Mouse (Mus musculus) thymus, postnatal 0 days (tissue): ENCODE results near the gene Cfap61. TPM values are rescaled to one million over a fixed set of nuclear protein-coding genes. Genes with fewer than 3 reads are reported as not detected.

ENCODE experiments used
- DNase-seq: peaks from one replicate; pipeline ENCODE4 v3.0.0-alpha.2; 2015; ENCODE audit warnings: low spot score
- polyA plus RNA-seq: library from polyadenylated mRNA; unstranded; fragments of >200 nt; fragmentation: Nextera tagmentation; extraction: Ambion mirVana; gene quantifications from 2 replicates; pipeline ENCODE4 v1.2.1, GENCODE M21; 2015

Gene Cfap61
- polyA plus RNA-seq, 1 experiment from 2014 or later: 0.30 TPM

DNA sequence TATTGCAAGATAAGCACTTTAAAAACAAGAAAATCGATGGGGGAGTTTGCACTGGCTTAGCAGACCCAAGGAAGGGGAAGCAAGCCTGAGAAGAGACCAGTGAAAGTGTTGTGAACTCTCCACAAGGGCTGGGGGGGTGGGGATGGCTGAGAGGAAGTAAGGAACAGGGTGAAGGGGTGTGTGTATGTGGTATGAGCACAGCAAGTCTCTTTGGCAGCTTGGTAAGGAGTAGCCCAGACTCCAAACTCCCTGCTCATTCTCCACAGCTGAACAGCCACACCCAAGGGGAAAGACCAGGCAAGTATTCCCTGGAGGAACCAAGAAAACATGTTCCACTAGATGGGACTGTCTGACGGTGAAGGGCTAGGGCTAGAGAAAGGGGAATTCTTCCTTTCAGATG is 76.2 kb downstream of the Cfap61 start:
- no peak for DNase-seq

DNA sequence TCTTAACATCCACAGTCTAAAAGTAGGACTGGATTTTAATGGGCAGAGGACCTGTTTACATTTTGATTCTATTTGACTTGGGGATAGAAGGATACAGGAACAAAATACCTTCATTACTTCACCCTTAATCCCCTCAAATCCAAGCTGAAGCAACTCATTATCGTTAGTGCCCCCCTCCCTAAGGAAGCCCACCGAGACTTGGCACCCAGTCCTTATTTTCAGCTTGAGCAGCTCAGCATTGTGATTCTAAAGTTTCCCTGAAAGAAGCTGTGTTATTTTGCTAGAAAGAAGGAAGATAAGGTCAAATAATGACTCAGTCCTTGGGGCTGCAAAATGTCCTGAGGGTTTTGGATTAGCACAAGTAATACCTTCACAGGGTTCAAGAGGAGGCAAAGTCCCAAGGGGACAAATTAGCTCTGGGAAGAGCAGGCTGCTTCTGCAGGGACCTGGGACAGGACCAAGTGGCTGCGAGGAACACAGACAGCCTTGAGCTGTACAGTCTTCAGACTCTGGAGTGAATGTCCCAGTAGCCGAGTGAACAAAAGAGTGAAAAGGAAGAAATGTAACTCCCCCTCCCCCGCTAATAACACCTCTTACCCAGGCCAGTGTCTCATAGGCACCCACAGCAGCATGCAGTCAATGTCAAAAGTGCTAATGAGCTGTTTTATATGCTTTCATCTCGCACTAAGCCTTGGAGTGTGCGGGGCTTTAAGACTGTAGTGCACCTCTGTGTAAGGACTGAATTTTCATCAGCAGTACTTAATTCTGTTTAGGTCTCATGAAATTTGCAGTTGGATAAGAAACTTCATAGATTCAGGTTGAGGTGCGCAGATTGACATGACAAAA is 81.0 kb downstream of the Cfap61 start:
- DNase-seq: no peak

DNA sequence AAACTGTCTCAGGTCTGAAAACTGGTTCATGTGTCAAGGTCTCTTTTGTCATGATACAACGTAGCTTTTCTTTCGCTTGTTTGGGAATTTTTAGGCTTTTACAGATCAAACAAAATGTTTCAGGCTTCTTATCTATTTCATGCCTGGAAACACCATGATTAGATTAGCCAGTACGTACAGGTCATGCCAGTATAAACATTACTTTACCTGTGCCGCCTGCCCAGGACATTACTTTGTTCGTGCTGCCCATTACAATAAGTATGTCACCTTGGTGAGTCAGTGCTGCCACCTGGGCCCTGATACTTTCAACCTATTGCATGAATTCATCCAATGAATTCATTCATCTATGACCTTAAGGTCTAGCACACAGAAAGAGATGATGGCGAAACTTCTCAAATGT is 88.3 kb downstream of the Cfap61 start:
- no peak for DNase-seq

DNA sequence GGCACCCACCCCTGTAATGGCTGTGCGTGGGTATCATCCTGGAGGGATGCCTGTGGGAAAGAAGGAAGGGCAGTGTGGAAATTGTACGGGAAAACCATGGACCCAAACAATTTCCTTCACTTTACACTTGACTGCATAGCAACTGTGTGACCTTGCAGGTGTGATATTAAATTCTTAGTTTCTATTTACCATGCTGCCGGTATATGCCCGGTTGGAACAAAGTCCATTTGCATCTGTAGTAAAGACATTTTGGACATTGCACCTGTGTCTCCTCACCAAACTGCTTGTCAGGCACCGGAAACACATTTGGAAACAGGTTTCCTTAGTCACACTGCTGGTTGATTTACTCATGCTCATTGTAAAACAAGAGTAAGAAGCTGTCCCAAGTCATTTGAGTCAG is 109.1 kb downstream of the Cfap61 start:
- no peak for DNase-seq

GRCm38 (mm10) chr2:146044926-146045890 is 110.6 kb downstream of the Cfap61 start:
- DNase-seq: no peak

DNA sequence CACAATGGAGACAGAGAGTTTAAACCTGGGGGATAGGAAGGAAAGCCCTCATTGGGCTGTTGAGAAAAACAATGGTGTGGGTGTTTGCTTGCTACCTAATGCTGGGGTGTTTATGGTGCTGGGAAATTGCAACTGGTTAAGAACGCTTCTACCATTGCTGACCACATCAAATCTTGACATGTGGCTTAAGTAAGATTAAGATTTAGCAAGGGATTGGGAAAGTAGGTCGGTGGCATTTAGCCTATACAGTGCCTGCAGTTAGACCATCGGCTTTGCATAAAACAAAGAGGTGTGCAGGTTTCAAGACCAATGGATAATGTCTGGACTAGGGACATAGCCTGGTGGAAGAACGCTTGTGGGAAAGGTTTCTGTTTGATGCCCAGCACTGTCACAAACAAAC is 113.1 kb downstream of the Cfap61 start:
- DNase-seq: no peak

- no peak for DNase-seq
These were observed 113.7 kb downstream of the Cfap61 start for GRCm38 (mm10) chr2:146048221-146048829.

DNA sequence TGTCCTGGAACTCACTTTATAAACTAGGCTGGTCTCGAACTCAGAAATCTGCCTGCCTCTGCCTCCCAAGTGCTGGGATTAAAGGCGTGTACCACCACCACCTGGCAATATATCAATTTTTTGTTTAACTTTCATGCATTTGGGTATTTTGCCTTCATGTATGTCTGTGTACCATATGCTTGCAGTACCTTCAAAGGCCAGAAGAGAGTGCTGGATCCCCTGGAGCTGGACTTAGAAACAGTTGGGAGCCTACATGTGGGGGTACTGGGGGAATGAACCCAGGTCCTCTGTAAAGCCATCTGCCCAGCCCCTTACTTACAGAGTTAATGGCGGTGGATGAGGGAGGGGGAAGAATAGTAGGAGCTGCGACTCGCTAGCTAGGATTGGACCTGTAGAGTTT is 114.8 kb downstream of the Cfap61 start:
- no peak for DNase-seq

DNA sequence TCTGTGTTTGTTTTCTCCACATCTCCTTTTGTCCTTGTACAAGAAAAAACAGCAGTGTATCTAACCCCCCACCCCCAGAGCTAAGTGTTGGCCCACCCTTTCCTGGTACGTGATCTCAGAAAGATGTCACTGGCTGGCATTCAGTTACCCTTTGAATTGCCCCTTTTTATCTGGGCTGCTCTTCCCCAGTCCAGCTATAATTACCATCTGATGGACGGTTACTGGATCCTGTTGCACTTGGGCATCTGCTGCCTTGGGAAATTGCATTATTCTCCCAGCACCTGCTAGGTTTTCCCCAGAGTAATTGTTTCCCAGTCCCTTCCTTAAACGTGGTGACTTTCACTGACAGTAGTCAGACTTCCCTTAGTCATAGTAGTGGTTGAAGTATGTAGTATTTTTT is 115.5 kb downstream of the Cfap61 start:
- no peak for DNase-seq

GRCm38 (mm10) chr2:146051334-146051733 is 116.8 kb downstream of the Cfap61 start:
- no peak for DNase-seq

DNA sequence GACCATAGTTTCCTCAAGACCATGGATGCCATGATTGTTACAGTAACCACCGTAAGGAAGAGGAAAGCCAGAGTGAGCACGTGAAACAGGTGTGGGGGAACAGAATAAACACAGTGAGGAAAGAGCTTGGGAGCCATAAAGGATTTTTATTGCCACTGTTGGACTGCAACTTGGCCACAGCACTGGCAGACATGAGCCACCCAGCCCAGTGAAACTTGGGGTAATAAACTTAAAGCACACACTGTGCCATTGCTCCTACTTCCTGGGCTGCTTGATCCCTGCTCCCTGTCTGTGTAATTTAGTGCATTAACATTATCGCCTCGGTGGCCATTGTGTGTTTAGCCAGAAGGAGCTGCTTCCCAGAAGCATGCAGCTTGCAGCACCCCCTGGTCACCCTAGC is 122.5 kb downstream of the Cfap61 start:
- no peak for DNase-seq

DNA sequence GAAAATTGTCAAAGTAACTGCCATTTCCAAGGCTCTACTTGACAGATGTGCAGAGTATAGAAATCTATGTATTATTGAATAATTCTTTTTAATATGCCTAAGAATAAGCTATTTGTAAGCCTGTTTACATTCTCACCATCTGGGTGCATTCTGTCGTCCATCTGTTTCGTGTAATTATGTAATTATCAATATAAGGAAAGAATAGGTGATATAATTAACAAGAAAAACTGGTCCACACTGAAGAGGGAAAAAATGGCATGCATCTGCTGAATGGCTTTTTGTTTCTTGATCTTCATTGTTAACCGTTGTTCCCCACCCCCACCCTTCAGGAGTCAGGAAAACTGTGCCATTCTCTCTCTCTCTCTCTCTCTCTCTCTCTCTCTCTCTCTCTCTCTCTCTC is 124.2 kb downstream of the Cfap61 start:
- no peak for DNase-seq

DNA sequence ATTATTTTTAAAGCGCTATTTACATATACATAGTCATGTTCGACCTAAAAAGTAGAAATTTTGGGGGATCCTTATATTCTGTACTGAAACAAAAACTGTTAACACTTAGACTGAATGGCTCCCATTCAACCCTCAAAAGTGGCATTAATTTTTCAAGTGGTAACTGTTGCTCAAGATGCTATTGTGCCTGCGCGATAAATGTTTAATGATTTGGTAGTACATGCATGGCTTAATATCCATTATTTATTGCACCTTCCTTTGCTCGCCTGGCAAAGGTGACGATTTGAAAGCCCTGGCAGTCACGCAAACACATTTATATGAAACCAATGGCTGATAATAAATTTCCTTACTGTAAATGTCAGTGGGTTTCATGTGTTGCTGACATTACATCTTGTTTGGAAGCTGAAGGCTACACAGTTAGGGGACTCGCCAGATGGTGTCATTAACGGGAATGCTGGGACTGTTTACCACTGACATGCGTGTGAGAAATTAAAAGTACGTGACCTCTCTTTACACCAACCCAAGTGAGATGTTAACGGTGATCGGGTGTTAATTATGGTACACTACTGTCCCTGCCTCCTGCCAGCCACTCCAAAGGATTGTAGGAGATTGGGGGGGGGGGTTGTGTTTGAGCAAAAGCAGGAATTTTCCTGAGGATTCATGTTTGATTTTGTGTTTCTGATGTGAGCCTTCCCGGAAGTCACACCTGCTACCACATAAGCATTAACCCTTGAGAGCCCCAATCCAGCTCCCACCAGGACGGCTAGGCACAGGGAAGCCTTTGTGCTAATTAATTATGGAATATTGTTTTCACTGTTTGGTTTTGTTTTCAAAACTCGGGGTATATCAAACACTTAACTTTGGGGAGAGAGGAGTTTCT is 127.1 kb downstream of the Cfap61 start:
- DNase-seq: no peak

GRCm38 (mm10) chr2:146062330-146063092 is 127.9 kb downstream of the Cfap61 start:
- DNase-seq: no peak

DNA sequence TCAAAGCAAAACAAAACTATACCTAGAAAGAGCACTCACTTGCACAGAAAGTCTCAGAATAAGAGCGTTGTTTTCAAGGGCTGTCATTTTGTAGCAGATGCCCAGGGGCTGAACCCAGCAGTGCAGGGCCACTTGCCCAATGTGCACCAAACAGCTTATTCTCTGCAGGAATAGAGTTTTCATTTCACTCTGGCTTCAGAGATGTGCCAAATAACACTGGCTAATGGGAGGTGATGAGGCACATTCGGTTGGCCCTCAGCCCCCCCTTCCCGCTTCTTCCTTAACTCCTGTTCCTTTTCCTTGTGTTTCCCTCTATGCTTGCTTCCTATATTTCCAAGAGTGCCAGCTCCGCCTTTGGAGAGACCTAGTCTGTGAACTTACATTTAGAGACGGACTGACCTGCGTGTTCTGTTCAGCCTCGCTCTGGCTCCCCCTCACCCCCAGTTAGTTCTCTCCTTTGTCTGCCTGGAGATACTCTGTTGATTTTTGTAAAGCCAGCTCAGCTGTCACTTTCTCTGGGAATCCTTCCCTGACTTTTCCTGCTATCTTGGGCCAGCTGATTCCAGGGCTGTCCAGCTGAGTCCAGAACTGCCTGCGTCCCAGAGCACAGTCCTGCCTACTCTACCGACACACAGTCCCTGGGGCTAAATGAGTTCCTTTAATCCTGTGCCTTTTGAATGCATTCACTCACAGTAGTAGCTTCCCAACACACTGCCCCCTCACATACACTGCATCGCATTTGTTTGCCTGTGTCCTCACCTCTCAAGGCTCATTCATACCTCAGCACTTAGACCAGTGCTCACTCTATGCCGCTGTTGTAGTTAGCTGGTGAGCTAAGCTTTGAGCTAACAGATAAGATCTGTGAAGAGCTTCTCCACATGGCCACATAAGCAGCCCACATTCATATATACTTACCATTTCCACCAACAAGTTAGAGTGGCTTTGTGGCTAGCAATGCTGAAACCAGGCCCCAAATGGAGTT is 128.8 kb downstream of the Cfap61 start:
- DNase-seq: no peak

GRCm38 (mm10) chr2:146067364-146067763 is 132.8 kb downstream of the Cfap61 start:
- DNase-seq: no peak

- no peak for DNase-seq
These were observed 138.7 kb downstream of the Cfap61 start for GRCm38 (mm10) chr2:146073300-146073699.

GRCm38 (mm10) chr2:146077117-146077516 is 142.5 kb downstream of the Cfap61 start:
- no peak for DNase-seq

DNA sequence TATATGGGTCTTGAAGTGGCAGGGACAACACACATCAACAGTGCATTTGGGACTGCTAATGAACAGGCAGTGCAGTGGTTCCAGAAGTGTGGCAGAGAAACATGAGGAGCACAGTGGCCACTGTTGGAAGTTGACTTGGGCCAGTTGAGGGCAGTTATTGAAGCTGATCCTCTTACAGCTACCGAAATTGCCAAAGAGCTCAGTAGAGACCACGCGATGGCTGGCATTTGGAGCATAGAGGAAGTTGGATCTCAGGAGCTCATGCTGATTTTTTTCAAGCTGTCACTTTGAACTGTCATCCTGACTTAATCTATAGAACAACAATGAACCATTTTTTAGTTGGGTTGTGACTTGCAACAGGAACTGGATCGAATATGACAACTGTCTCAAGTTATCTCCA is 145.7 kb downstream of the Cfap61 start:
- no peak for DNase-seq
